Mouse (Mus musculus): ENCODE measurements at regions not wholly inside any gene's neighbourhood (a gene's known extent, or its start where the extent isn't known, plus 50 kb on each side); places are given as distances from the start of the nearest gene placed in this dataset.

- 68% methylated on average over 3 of the region's 3 CpGs for WGBS
- no peaks in the 10 kb centered on the region for H3K27me3 ChIP-seq (ENCODE audit: control insufficient read depth, insufficient read depth, low read length)
- H3K4me3 ChIP-seq (ENCODE audit: low read depth, low read length), result no peak overlapping the region
- no peaks in the 10 kb centered on the region; the same call in 1 of the 2 replicates for H3K4me1 ChIP-seq (ENCODE audit: control insufficient read depth, insufficient read depth, low read length)
- DNase-seq (ENCODE audit: low spot score) (no peak), ATAC-seq (replicated peaks; ENCODE audit: insufficient number of reproducible peaks, low FRiP score, low TSS enrichment, low read depth) (no peak)
- no peak overlapping the region for H3K27ac ChIP-seq (replicated peaks; ENCODE audit: low read depth, low read length)
- no peaks in the 10 kb centered on the region for H3K36me3 ChIP-seq (replicated peaks; ENCODE audit: control insufficient read depth, insufficient read depth, low read depth, low read length)
- no peak overlapping the region for H3K4me2 ChIP-seq (ENCODE audit: low read depth, low read length)
- no peak overlapping the region for H3K9ac ChIP-seq (replicated peaks; ENCODE audit: low read length)
- no peaks in the 10 kb centered on the region for H3K9me3 ChIP-seq (replicated peaks; ENCODE audit: control insufficient read depth, low read length)
Measured at GRCm38 (mm10) chr16:9176402-9176801, 346.5 kb downstream of the 1810013L24Rik start.

- Histone ChIP-seq H3K4me1 (ENCODE audit: control insufficient read depth, insufficient read depth, low read length) (no peaks in the 10 kb centered on the region), H3K36me3 (replicated peaks; ENCODE audit: control insufficient read depth, insufficient read depth, low read depth, low read length) (no peaks in the 10 kb centered on the region), H3K4me2 (ENCODE audit: low read depth, low read length) (no peak overlapping the region), H3K9me3 (replicated peaks; ENCODE audit: control insufficient read depth, low read length) (no peaks in the 10 kb centered on the region), H3K27ac (replicated peaks; ENCODE audit: low read depth, low read length) (no peak overlapping the region), H3K27me3 (ENCODE audit: control insufficient read depth, insufficient read depth, low read length) (no peaks in the 10 kb centered on the region), H3K9ac (replicated peaks; ENCODE audit: low read length) (no peak overlapping the region), H3K4me3 (ENCODE audit: low read depth, low read length) (no peak overlapping the region)
- 45% methylated on average over 13 of the region's 13 CpGs for WGBS
- no peak for ATAC-seq (replicated peaks; ENCODE audit: insufficient number of reproducible peaks, low FRiP score, low TSS enrichment, low read depth)
- no peak for DNase-seq (ENCODE audit: low spot score)
Measured at GRCm38 (mm10) chr16:9195821-9196220, 365.9 kb downstream of the 1810013L24Rik start.

GRCm38 (mm10) chr16:9198903-9199532, 369.1 kb downstream of the 1810013L24Rik start:
- Histone ChIP-seq H3K4me1 (ENCODE audit: control insufficient read depth, insufficient read depth, low read length) (no peaks in the 10 kb centered on the region), H3K27ac (replicated peaks; ENCODE audit: low read depth, low read length) (no peak overlapping the region), H3K4me2 (ENCODE audit: low read depth, low read length) (no peak overlapping the region), H3K9ac (replicated peaks; ENCODE audit: low read length) (no peak overlapping the region), H3K9me3 (replicated peaks; ENCODE audit: control insufficient read depth, low read length) (no peaks in the 10 kb centered on the region), H3K36me3 (replicated peaks; ENCODE audit: control insufficient read depth, insufficient read depth, low read depth, low read length) (no peaks in the 10 kb centered on the region), H3K27me3 (ENCODE audit: control insufficient read depth, insufficient read depth, low read length) (no peaks in the 10 kb centered on the region), H3K4me3 (ENCODE audit: low read depth, low read length) (no peak overlapping the region)
- WGBS, result 84% methylated on average over 1 of the region's 1 CpGs
- DNase-seq (ENCODE audit: low spot score) (no peak), ATAC-seq (replicated peaks; ENCODE audit: insufficient number of reproducible peaks, low FRiP score, low TSS enrichment, low read depth) (no peak)

DNA sequence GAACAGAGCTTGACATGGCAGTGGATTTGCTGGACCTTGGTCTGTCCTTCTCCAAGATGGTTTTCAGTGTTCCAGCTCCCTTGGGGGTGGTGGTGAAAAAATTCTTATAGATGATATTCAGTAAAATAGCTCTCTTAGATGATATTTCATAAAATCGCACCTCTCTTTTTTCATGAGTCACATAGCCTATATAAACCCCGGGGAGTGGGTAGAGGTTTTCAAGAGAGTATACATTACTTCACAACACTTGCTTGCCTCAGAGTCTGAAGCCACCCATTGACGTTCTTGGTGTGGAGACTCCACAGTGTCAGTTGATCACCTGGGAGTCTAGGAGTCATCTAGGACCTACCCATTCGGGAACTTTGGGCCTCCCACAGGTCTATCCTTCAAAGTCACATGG, 378.7 kb downstream of the 1810013L24Rik start:
- ATAC-seq (replicated peaks; ENCODE audit: insufficient number of reproducible peaks, low FRiP score, low TSS enrichment, low read depth) (no peak), DNase-seq (ENCODE audit: low spot score) (no peak)
- Histone ChIP-seq H3K4me2 (ENCODE audit: low read depth, low read length) (no peak overlapping the region), H3K4me3 (ENCODE audit: low read depth, low read length) (no peak overlapping the region), H3K27ac (replicated peaks; ENCODE audit: low read depth, low read length) (no peak overlapping the region), H3K4me1 (ENCODE audit: control insufficient read depth, insufficient read depth, low read length) (no peaks in the 10 kb centered on the region), H3K36me3 (replicated peaks; ENCODE audit: control insufficient read depth, insufficient read depth, low read depth, low read length) (no peaks in the 10 kb centered on the region), H3K9ac (replicated peaks; ENCODE audit: low read length) (no peak overlapping the region), H3K9me3 (replicated peaks; ENCODE audit: control insufficient read depth, low read length) (no peaks in the 10 kb centered on the region), H3K27me3 (ENCODE audit: control insufficient read depth, insufficient read depth, low read length) (no peaks in the 10 kb centered on the region)
- 82% methylated on average over 4 of the region's 4 CpGs for WGBS

DNA sequence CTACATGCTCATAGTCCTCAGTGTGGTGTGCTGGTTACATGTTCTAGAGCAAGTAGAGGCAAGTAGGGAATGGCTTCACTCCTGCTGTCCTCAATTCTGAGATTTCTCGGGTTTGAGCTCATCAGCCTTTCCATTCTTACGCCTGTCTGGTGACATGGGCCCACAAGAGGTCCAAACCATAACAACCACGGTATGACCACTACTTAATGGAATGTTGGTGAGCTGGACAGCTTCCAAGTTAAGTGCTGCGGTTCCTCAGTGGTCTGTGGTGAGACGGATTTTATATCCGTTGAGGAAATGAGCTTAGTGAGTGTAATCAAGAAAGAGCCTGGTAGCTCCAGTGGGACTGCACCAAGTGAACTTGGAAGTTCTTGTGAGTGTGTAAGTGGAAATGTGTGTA, 381.6 kb downstream of the 1810013L24Rik start:
- no peak for ATAC-seq (replicated peaks; ENCODE audit: insufficient number of reproducible peaks, low FRiP score, low TSS enrichment, low read depth)
- H3K27me3 ChIP-seq (ENCODE audit: control insufficient read depth, insufficient read depth, low read length), result no peaks in the 10 kb centered on the region
- H3K36me3 ChIP-seq (replicated peaks; ENCODE audit: control insufficient read depth, insufficient read depth, low read depth, low read length), result no peaks in the 10 kb centered on the region
- H3K4me1 ChIP-seq (ENCODE audit: control insufficient read depth, insufficient read depth, low read length), result no peaks in the 10 kb centered on the region
- H3K9ac ChIP-seq (replicated peaks; ENCODE audit: low read length), result no peak overlapping the region
- H3K9me3 ChIP-seq (replicated peaks; ENCODE audit: control insufficient read depth, low read length), result no peaks in the 10 kb centered on the region
- no peak overlapping the region for H3K4me2 ChIP-seq (ENCODE audit: low read depth, low read length)
- H3K27ac ChIP-seq (replicated peaks; ENCODE audit: low read depth, low read length), result no peak overlapping the region
- no peak for DNase-seq (ENCODE audit: low spot score)
- 80% methylated on average over 6 of the region's 6 CpGs for WGBS
- no peak overlapping the region for H3K4me3 ChIP-seq (ENCODE audit: low read depth, low read length)

DNA sequence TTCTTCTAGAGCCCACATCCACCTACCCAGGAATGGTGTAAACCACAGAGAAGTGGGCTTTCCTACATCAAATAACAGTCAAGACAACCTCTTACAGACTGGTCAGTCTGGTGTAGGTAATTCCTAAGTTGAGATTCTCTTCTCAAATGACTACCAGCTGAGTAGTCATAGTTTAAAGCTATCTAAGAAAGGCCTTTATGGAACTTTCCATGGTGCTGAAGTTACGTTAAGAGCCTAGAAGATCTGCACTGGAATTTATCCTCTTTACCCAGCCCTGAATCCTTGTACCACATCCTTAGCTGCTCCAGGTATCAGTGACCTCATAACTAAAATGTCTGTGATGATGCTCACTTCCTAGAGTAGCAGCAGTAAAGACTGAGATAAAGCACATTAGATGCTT, 385.2 kb downstream of the 1810013L24Rik start:
- Histone ChIP-seq H3K9ac (replicated peaks; ENCODE audit: low read length) (no peak overlapping the region), H3K36me3 (replicated peaks; ENCODE audit: control insufficient read depth, insufficient read depth, low read depth, low read length) (no peaks in the 10 kb centered on the region), H3K9me3 (replicated peaks; ENCODE audit: control insufficient read depth, low read length) (no peaks in the 10 kb centered on the region), H3K4me3 (ENCODE audit: low read depth, low read length) (no peak overlapping the region), H3K4me1 (ENCODE audit: control insufficient read depth, insufficient read depth, low read length) (no peaks in the 10 kb centered on the region), H3K27me3 (ENCODE audit: control insufficient read depth, insufficient read depth, low read length) (no peaks in the 10 kb centered on the region), H3K4me2 (ENCODE audit: low read depth, low read length) (no peak overlapping the region), H3K27ac (replicated peaks; ENCODE audit: low read depth, low read length) (no peak overlapping the region)
- 50% methylated on average over 1 of the region's 1 CpGs for WGBS
- ATAC-seq (replicated peaks; ENCODE audit: insufficient number of reproducible peaks, low FRiP score, low TSS enrichment, low read depth) (no peak), DNase-seq (ENCODE audit: low spot score) (peak; percentile 75)

GRCm38 (mm10) chr16:9217361-9217760, 387.5 kb downstream of the 1810013L24Rik start:
- H3K9ac ChIP-seq (replicated peaks; ENCODE audit: low read length), result no peak overlapping the region
- no peaks in the 10 kb centered on the region for H3K9me3 ChIP-seq (replicated peaks; ENCODE audit: control insufficient read depth, low read length)
- no peaks in the 10 kb centered on the region for H3K36me3 ChIP-seq (replicated peaks; ENCODE audit: control insufficient read depth, insufficient read depth, low read depth, low read length)
- H3K27ac ChIP-seq (replicated peaks; ENCODE audit: low read depth, low read length), result no peak overlapping the region
- H3K4me3 ChIP-seq (ENCODE audit: low read depth, low read length), result no peak overlapping the region
- DNase-seq (ENCODE audit: low spot score), result no peak
- H3K4me1 ChIP-seq (ENCODE audit: control insufficient read depth, insufficient read depth, low read length), result no peaks in the 10 kb centered on the region
- H3K27me3 ChIP-seq (ENCODE audit: control insufficient read depth, insufficient read depth, low read length), result no peaks in the 10 kb centered on the region
- 85% methylated on average over 7 of the region's 7 CpGs for WGBS
- no peak overlapping the region for H3K4me2 ChIP-seq (ENCODE audit: low read depth, low read length)
- no peak for ATAC-seq (replicated peaks; ENCODE audit: insufficient number of reproducible peaks, low FRiP score, low TSS enrichment, low read depth)

- H3K9ac ChIP-seq (replicated peaks; ENCODE audit: low read length), result no peak overlapping the region
- H3K36me3 ChIP-seq (replicated peaks; ENCODE audit: control insufficient read depth, insufficient read depth, low read depth, low read length), result no peaks in the 10 kb centered on the region
- H3K27ac ChIP-seq (replicated peaks; ENCODE audit: low read depth, low read length), result no peak overlapping the region
- H3K4me1 ChIP-seq (ENCODE audit: control insufficient read depth, insufficient read depth, low read length), result no peaks in the 10 kb centered on the region
- H3K4me2 ChIP-seq (ENCODE audit: low read depth, low read length), result no peak overlapping the region
- DNase-seq (ENCODE audit: low spot score) (no peak), ATAC-seq (replicated peaks; ENCODE audit: insufficient number of reproducible peaks, low FRiP score, low TSS enrichment, low read depth) (no peak)
- no peaks in the 10 kb centered on the region for H3K9me3 ChIP-seq (replicated peaks; ENCODE audit: control insufficient read depth, low read length)
- no peaks in the 10 kb centered on the region for H3K27me3 ChIP-seq (ENCODE audit: control insufficient read depth, insufficient read depth, low read length)
- no peak overlapping the region for H3K4me3 ChIP-seq (ENCODE audit: low read depth, low read length)
Measured at GRCm38 (mm10) chr16:9230178-9230577, 400.3 kb downstream of the 1810013L24Rik start.
